Mouse (Mus musculus) layer of hippocampus, adult 8-10 months (tissue): Measurements from ENCODE around the gene Dek. TPM values are rescaled to one million over a fixed set of nuclear protein-coding genes. Genes with fewer than 3 reads are reported as not detected.
A peak's percentile ranks its signal among the peaks of the same experiment; 100 is the strongest.

Experiments used
- DNase-seq, 2 experiments: peaks; one replicate each; pipeline ENCODE4 v3.0.0; 2022; ENCODE audit warnings: low spot score in 2 of 2
- total RNA-seq, 4 experiments: library from RNA; stranded (reverse); gene quantifications; 2 replicates each; pipeline ENCODE4 v1.2.4; 2022

Dek gene
- total RNA-seq, 4 experiments from 2014 or later = 39.4 to 59.7 (median 46.9) TPM

DNA sequence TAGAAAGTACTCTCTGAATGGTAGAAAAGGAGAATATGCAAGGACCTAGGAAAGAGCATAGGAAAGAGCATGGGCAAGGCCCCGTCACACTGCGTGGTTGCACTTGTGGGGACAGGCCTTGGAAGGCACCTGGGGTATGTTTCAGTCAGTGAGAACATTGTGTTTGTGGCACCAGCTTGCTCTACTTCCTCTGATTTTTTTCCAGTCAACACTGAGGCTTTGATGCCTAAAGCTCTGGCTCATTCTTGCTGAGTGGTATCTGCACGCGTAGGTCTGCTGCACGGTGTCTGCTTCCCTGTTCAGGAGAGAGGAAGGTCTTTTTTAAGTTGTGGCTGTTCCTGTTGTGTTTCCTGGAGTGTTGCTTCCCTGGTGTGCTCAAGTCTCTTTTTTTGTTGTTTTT, 49.2 kb downstream of the Dek start:
- DNase-seq = no peak

DNA sequence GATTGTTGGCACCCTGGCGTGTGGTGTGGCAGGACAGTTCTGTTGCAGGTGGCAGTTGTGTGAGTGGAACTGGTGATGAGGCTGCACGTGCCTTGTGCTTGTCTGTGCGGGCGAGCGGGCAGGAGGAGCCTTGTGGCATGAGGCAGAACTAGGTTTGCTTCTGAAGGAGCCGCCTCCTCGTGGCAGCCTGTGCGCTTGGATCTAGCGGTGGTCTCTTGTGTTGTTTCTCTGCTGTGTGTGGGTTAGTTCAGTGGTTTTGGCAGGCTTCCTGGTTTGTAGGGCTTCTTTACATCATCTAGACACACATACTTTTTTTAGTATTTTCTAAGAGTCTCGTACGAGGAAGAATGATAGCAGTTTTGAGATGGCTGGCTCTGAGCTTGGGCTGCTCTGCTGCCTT, 49.9 kb downstream of the Dek start:
- DNase-seq = peak; percentile 23 to 29

DNA sequence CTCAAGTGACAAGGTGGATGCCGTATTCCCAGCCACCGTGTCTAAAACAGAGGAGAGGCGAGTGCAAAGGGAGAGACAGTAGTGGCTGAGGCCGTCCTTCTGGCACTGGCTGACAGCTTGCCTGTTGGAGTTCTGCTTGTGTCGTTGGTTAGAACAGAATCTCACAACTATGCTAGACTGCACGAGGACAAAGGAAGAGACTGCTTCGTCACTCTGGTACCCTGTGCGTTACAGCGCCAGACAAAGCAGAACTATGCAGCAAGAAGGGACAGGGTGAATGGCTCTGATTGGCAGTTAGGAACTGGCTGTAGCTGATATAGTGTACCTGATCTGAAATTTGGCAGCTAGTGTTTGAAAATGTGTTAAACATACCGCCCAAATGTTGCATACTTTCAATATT, 52.0 kb downstream of the Dek start:
- DNase-seq = no peak

DNA sequence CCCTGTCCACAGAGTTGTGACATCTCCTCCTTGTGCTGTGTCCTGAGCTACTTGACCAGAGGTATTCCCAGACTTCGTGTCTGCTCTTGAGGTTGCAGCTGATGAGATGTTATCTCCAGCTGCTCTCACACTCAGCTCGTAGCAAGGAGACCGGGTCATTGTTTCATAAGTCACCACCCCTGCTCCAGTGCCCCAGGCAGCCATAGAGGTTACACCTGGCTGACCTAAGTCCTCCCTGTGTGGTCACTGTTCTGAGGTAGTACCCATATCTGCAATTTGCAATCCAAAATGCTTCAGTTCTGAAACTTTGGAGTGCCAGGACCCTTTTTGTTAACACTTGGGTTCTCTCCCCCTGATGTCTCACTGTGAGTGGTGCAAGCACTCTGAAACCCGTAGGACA, 56.0 kb downstream of the Dek start:
- no peak for DNase-seq

DNA sequence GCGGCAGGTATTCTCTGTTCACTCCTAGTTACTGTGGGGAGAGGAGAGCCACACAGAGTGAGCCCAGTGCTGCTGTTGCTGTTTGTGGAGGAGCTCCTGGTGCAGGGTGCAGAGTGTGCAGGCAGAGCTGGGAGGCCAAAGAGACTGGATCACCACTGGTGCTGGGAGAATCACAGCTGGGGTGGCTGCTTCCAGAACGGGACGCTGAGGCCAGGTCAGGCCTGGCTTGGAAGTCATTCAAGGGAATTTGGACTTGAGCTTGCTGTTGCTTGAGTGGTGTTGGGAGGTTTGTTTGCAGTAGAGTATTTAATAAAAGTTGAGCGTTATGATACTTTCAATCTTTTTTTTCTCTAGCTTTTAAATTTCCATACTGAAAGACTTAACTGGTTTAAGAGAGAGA, 58.0 kb downstream of the Dek start:
- DNase-seq = no peak

DNA sequence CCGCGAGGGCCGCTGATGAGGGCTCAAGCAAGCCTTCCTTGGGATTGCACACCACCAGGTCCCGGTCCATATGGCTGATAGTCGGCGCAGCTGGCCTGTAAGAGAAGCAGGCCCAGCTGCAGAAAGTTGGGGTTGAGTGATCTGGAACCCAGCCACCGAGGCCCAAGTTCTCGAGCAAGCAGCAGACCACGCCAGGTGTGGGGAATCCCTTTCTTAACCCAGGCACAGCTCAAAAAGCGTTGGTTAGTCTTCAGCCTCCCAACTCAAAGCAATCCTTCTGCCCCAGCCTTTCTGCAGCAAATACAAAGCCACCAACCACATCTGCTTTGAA, 61.4 kb downstream of the Dek start, which contains the start of gene Tpmt:
Gene Tpmt, minus strand, starts transcription at position 121 of the 331 bp plus-strand sequence.
- no peak for DNase-seq

- DNase-seq = no peak
Observed at GRCm38 (mm10) chr13:47043833-47044616, 62.0 kb downstream of the Dek start.

DNA sequence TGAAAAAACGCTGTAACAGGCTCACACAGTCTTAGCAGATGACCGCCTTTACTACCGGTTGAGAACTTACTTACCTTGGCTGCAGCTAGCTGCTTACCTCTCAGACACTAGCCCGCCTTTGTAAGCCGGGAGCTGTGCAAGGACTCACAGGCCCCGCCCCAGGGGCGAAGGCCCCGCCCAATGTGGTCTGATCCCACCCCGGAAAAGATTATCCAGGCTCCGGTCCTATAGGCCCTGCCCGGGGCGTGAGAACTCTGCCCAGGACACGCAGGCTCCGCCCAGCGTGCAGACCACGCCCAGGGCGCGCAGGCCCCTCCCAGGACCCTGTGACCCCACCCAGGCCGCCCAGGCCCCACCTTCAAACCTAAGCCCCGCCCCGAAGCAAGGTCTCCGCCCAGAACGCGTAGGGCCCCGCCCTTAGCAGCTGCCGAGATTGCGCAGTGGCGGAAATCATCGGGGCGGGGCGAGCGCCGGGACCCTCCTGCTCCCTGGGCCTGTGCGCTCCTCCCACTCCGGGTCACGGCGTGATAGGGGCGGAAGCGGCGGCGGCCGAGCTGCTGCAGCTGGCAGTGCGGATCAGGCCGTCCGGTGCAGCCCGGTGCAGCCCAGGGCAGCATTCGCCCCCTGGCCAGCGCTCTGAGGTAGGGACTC, 62.8 kb downstream of the Dek start, which contains the start of gene Kdm1b:
Gene Kdm1b, plus strand, starts transcription at position 470 of the 651 bp plus-strand sequence.
- DNase-seq = peak; percentile 96 to 98

GRCm38 (mm10) chr13:47042024-47042633, 63.9 kb downstream of the Dek start:
- DNase-seq = no peak

GRCm38 (mm10) chr13:47040061-47040460, 65.9 kb downstream of the Dek start:
- no peak for DNase-seq

DNA sequence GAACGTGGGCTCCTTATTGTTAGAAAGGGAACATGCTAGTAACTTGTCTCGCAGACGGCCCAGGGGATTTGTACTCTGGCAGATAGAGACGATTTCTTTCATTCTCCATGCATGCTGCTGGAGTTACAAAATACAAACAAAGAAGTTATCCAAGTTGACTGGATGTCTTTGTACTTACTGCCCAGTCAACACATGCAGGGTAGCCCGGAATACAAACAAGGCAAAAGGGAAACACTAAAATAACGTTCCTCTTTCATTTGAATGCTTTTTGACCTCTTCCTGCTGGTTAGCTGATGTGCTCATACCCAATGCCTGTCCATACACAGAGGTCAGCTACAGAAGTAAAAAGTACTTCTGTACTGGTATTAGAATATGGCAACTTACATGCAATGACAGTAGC, 68.1 kb downstream of the Dek start:
- DNase-seq = no peak

Other genes with a start within 250 kb of the Dek start
- gene Kif13a, start 176.3 kb downstream of the Dek start, total RNA-seq = 10 to 100 TPM; 22.8 to 32.5 (median 26.4) TPM
- 10 to 100 TPM; 15.4 to 19.6 (median 17.9) TPM for gene Nhlrc1, start 91.4 kb downstream of the Dek start, total RNA-seq
- 10 to 100 TPM in 1 of 4 experiments, 1 to 10 TPM in 3; 7.7 to 11.0 (median 9.9) TPM for gene Kdm1b, start 62.7 kb downstream of the Dek start, total RNA-seq
- 10 to 100 TPM in 2 of 4 experiments, 1 to 10 TPM in 2; 7.8 to 11.9 (median 9.4) TPM for gene Tpmt, start 61.5 kb downstream of the Dek start, total RNA-seq
- 10 to 100 TPM; 12.8 to 18.5 (median 15.1) TPM for gene Rnf144b, start 16.5 kb upstream of the Dek start, total RNA-seq